Mouse (Mus musculus) olfactory bulb, adult 2 months (tissue): Measurements from ENCODE around the gene Glrx3.

Experiments used
- CTCF ChIP-seq: fragments of 200-500 bp; IDR thresholded peaks from 2 replicates; pipeline ENCODE4 v1.5.1; 2012; ENCODE audit warnings: low read depth, mild to moderate bottlenecking, low read length, moderate library complexity; ENCODE audit not compliant: insufficient read depth
- POLR2A ChIP-seq: fragments of 200-500 bp; IDR thresholded peaks from 2 replicates; pipeline ENCODE4 v1.6.1; 2012; ENCODE audit warnings: mild to moderate bottlenecking, low read depth, low read length, moderate library complexity; ENCODE audit not compliant: insufficient read depth

GRCm38 (mm10) chr7:137442951-137443350, 5.5 kb downstream of the Glrx3 start:
- TF ChIP-seq POLR2A (no peak), CTCF (no peak)
